11 mouse cellular contexts compared by ENCODE assay signal in the genomic region with DNA sequence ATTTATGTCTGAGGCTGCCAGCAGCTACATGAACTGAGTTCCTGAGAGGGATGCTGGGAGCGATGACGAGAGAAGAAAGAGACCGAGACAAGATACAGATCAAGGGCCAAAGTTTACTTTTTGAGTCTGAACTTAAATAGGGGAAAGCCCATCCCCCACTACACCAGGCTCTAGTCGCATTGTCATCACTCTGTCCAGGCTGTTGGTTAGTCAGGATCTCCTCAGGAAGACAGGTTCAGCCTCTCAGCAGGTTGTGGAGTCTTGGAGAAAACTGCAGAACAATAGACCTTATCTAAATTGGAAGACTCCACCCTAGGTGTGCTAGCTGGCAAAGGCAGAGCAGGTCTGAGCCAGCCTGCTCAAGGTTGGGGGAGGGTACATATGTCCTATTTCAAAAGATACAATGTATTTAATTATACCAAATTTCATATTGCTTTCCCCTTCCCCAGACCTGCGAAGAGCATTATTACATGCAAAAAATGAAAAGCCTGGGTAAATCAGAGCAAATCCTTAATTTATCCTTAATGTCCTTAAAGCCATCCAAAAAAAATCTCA.
"Had no signal": no experiment of that assay in that cellular context is flagged by ENCODE, and none has a peak within 500 bp of the region (broad histone marks: within the 10 kb centered on the region; RNA-seq: fewer than 3 reads in every experiment).

No protein-coding gene starts in this region.

- DNase-seq: kidney, adult 18-20 months; kidney, postnatal 14 days; left cerebral cortex, postnatal 4 days; lung, adult 18-20 months; thymus, postnatal 14 days had no signal

- H3K4me1 ChIP-seq: limb, embryonic 13.5 days; neural tube, embryonic 12.5 days had no signal

- H3K4me2 ChIP-seq: kidney, embryonic 15.5 days; limb, embryonic 13.5 days; neural tube, embryonic 12.5 days had no signal

- H3K27ac ChIP-seq: kidney, embryonic 15.5 days; limb, embryonic 13.5 days; liver, embryonic 14.5 days; neural tube, embryonic 12.5 days; stomach, postnatal 0 days had no signal

- H3K9me3 ChIP-seq: kidney, embryonic 15.5 days; limb, embryonic 13.5 days; neural tube, embryonic 12.5 days had no signal

- H3K36me3 ChIP-seq: kidney, embryonic 15.5 days; limb, embryonic 13.5 days; neural tube, embryonic 12.5 days had no signal

- H3K9ac ChIP-seq: kidney, embryonic 15.5 days; limb, embryonic 13.5 days; liver, embryonic 14.5 days; neural tube, embryonic 12.5 days had no signal

- H3K27me3 ChIP-seq: kidney, embryonic 15.5 days; limb, embryonic 13.5 days; neural tube, embryonic 12.5 days had no signal

- H3K4me3 ChIP-seq: kidney, embryonic 15.5 days; limb, embryonic 13.5 days; myocyte; neural tube, embryonic 12.5 days had no signal
